Mouse (Mus musculus): ENCODE results near the gene Agap1. TPM values are rescaled to one million over a fixed set of nuclear protein-coding genes. Genes with fewer than 3 reads are reported as not detected.
A peak's percentile ranks its signal among the peaks of the same experiment; 100 is the strongest.

Agap1 gene
- polyA plus RNA-seq, 1 experiment from 2014 or later = 4.2 TPM

DNA sequence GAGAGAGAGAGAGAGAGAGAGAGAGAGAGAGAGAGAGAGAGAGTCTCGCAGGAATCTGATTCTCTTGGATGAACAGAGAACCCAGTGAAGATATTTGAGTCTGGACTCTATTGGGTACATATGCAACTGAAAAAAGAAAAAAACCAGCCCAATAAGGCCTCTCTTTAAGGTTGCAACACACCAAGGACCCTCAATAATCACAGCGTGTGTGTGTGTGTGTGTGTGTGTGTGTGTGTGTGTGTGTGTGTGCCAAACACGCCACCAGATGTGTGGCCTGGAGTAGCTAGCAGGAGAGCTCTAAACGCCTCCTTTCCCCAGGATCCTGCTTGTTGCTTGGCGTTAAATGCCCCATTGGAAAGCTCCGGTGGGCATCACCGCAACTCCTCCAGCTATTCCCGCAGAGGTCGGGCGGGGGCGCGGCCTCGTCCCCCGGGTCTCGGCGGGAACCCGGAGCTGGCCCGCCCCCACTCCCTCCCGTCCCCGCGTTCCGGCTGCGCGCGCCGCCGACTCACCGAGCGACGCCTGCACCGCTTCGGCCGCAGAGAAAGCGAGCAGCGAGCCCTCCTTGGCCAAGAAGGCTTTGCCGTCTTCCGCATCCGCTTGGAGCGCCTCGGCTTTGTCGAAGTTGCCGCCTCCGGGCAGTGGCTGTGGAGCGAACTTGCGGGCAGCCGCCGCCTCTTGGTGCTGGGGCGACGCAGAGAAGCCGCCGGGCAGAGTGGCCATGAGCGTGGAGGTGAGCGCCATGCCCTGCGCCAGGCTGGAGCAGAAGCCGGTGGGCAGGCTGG, 475.3 kb downstream of the Agap1 start:
- Histone ChIP-seq H3K4me3 (ENCODE audit: low read depth, low read length) (peak overlapping the region; percentile 38), H3K4me2 (replicated peaks; ENCODE audit: low read depth) (peak overlapping the region; percentile 59), H3K9ac (ENCODE audit: low read length) (no peak overlapping the region), H3K9me3 (ENCODE audit: control insufficient read depth, low read length) (no peaks in the 10 kb centered on the region), H3K36me3 (ENCODE audit: control insufficient read depth, insufficient read depth, low read length) (no peaks in the 10 kb centered on the region), H3K27me3 (ENCODE audit: control insufficient read depth, insufficient read depth, low read length) (peaks cover 41% of the 10 kb centered on the region), H3K27ac (replicated peaks) (no peak overlapping the region), H3K4me1 (replicated peaks; ENCODE audit: control insufficient read depth, insufficient read depth) (no peaks in the 10 kb centered on the region; the same call in 1 of the 2 replicates)
- DNase-seq (ENCODE audit: low spot score) = no peak
- no peak for ATAC-seq (ENCODE audit: low FRiP score, low TSS enrichment)
- WGBS = under 1% methylated on average over 41 of the region's 55 CpGs
- TF ChIP-seq EP300 (optimal IDR thresholded peaks at IDR 0.05) (no peak), CTCF (IDR thresholded peaks at IDR 0.05; ENCODE audit: low read depth) (no peak)

DNA sequence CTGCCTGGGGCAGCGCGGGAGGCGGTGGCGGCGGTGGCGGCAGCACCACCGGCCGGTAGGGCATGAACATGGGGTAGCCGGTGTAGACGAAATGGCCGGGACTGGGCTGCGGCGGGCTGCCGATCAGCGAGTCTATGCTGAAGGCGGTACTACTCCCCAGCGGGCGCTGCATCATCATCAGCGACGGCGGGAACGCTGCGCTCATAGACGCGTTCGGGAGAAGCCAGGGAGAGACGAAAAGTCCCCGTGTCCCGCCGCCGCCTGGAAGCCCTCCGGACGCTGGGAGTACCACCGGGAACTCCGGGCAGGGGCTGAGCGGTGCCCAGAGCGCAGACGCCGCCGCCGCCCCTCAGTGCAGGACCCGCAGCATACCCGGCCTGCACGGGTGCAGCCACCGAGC, 475.9 kb downstream of the Agap1 start:
- Histone ChIP-seq H3K4me2 (replicated peaks; ENCODE audit: low read depth) (peak overlapping the region; percentile 59), H3K27me3 (ENCODE audit: control insufficient read depth, insufficient read depth, low read length) (peaks cover 43% of the 10 kb centered on the region), H3K9ac (ENCODE audit: low read length) (no peak overlapping the region), H3K4me3 (ENCODE audit: low read depth, low read length) (peak overlapping the region; percentile 38), H3K36me3 (ENCODE audit: control insufficient read depth, insufficient read depth, low read length) (no peaks in the 10 kb centered on the region), H3K9me3 (ENCODE audit: control insufficient read depth, low read length) (no peaks in the 10 kb centered on the region), H3K27ac (replicated peaks) (no peak overlapping the region), H3K4me1 (replicated peaks; ENCODE audit: control insufficient read depth, insufficient read depth) (no peaks in the 10 kb centered on the region; the same call in 1 of the 2 replicates)
- WGBS = under 1% methylated on average over 37 of the region's 45 CpGs
- TF ChIP-seq CTCF (IDR thresholded peaks at IDR 0.05; ENCODE audit: low read depth) (no peak), EP300 (optimal IDR thresholded peaks at IDR 0.05) (no peak)
- ATAC-seq (ENCODE audit: low FRiP score, low TSS enrichment) (peak; percentile 8; the same call in 1 of the 2 replicates), DNase-seq (ENCODE audit: low spot score) (no peak)

DNA sequence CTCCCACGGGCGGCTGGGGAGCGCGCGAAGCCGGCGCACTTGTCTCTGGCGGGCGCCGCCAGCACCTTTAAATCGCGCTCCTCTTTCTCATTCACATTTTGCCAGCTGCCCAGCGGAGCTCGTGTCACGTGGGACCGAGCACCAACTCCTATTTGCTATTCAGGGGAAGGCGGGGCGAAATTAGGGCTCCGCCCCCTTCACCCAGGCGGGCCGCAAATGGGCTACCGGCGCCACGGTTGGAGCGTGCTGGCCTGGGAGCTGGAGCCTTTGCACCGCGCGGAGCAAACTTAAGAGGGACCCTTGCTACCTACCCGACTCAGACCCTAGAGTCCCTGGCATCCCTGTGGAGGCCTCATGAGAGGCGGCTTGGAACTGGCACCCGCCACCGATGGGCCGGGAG, 476.5 kb downstream of the Agap1 start, which contains the start of gene Gbx2:
Gbx2 (minus strand) TSS at position 60 of the 400 bp plus-strand sequence.
- H3K36me3 ChIP-seq (ENCODE audit: control insufficient read depth, insufficient read depth, low read length) = no peaks in the 10 kb centered on the region
- no peaks in the 10 kb centered on the region for H3K9me3 ChIP-seq (ENCODE audit: control insufficient read depth, low read length)
- H3K27ac ChIP-seq (replicated peaks) = no peak within 1 kb of the TSS
- TF ChIP-seq CTCF (IDR thresholded peaks at IDR 0.05; ENCODE audit: low read depth) = no peak
- TF ChIP-seq EP300 (optimal IDR thresholded peaks at IDR 0.05) = no peak
- peak within 1 kb of the TSS; percentile 59 for H3K4me2 ChIP-seq (replicated peaks; ENCODE audit: low read depth)
- no peaks in the 10 kb centered on the region; the same call in 1 of the 2 replicates for H3K4me1 ChIP-seq (replicated peaks; ENCODE audit: control insufficient read depth, insufficient read depth)
- peaks cover 39% of the 10 kb centered on the region for H3K27me3 ChIP-seq (ENCODE audit: control insufficient read depth, insufficient read depth, low read length)
- DNase-seq (ENCODE audit: low spot score) (peak; percentile 77), ATAC-seq (ENCODE audit: low FRiP score, low TSS enrichment) (peak; percentile 63)
- H3K9ac ChIP-seq (ENCODE audit: low read length) = no peak within 1 kb of the TSS
- under 1% methylated on average over 33 of the region's 33 CpGs for WGBS
- peak within 1 kb of the TSS; percentile 38 for H3K4me3 ChIP-seq (ENCODE audit: low read depth, low read length)

DNA sequence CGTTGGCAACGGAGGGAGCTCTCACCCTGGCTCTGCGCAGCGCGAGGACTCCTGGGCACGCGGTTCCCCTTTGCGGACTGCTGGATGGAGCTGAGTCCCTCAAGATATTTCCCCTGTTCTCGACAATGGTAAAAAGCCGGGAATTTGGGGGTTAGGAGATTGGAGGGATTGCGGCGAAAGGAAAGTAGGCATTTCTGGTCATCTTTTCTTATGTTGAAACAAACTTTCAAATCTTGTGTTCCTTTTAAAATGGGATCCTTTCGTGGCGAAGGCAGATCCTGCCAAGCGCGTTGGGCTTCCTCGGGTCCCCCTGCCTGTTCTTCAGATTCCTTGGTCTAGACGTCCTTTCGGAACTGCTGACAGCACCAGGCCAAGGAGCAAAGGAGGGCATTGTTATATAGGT, 477.4 kb downstream of the Agap1 start:
- no peak overlapping the region for H3K4me3 ChIP-seq (ENCODE audit: low read depth, low read length)
- ATAC-seq (ENCODE audit: low FRiP score, low TSS enrichment) (no peak), DNase-seq (ENCODE audit: low spot score) (no peak)
- TF ChIP-seq CTCF (IDR thresholded peaks at IDR 0.05; ENCODE audit: low read depth) (no peak), EP300 (optimal IDR thresholded peaks at IDR 0.05) (no peak)
- WGBS = 6% methylated on average over 19 of the region's 19 CpGs
- H3K4me1 ChIP-seq (replicated peaks; ENCODE audit: control insufficient read depth, insufficient read depth) = no peaks in the 10 kb centered on the region; the same call in 1 of the 2 replicates
- H3K9me3 ChIP-seq (ENCODE audit: control insufficient read depth, low read length) = no peaks in the 10 kb centered on the region
- H3K9ac ChIP-seq (ENCODE audit: low read length) = no peak overlapping the region
- H3K36me3 ChIP-seq (ENCODE audit: control insufficient read depth, insufficient read depth, low read length) = no peaks in the 10 kb centered on the region
- no peak overlapping the region for H3K27ac ChIP-seq (replicated peaks)
- no peak overlapping the region for H3K4me2 ChIP-seq (replicated peaks; ENCODE audit: low read depth)
- H3K27me3 ChIP-seq (ENCODE audit: control insufficient read depth, insufficient read depth, low read length) = peaks cover 38% of the 10 kb centered on the region

DNA sequence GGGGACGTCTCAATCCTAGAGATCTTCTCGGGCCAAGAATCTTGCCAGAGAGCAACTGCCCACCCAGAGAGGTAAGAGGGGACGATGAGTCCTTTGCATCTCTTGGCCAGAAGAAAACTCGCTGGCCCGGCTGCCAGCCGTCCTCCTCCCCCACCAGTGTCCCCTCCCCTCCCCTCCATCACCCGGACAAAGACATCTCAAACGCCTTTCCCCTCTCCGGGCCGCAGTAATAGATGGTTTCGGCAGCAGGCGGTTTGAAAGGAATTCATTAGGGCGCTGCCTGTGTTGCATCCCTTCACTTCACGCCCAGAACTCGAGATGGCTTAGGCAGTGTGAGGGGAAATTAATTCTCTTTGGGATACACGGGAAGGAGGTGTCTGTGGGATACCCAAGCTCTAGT, 478.0 kb downstream of the Agap1 start:
- peaks cover 37% of the 10 kb centered on the region for H3K27me3 ChIP-seq (ENCODE audit: control insufficient read depth, insufficient read depth, low read length)
- no peaks in the 10 kb centered on the region for H3K36me3 ChIP-seq (ENCODE audit: control insufficient read depth, insufficient read depth, low read length)
- no peak overlapping the region for H3K9ac ChIP-seq (ENCODE audit: low read length)
- no peak overlapping the region for H3K4me3 ChIP-seq (ENCODE audit: low read depth, low read length)
- no peaks in the 10 kb centered on the region; the same call in 1 of the 2 replicates for H3K4me1 ChIP-seq (replicated peaks; ENCODE audit: control insufficient read depth, insufficient read depth)
- ATAC-seq (ENCODE audit: low FRiP score, low TSS enrichment) = no peak
- no peak overlapping the region for H3K4me2 ChIP-seq (replicated peaks; ENCODE audit: low read depth)
- TF ChIP-seq CTCF (IDR thresholded peaks at IDR 0.05; ENCODE audit: low read depth) = no peak
- no peak for DNase-seq (ENCODE audit: low spot score)
- WGBS = 4% methylated on average over 16 of the region's 16 CpGs
- no peaks in the 10 kb centered on the region for H3K9me3 ChIP-seq (ENCODE audit: control insufficient read depth, low read length)
- H3K27ac ChIP-seq (replicated peaks) = no peak overlapping the region

DNA sequence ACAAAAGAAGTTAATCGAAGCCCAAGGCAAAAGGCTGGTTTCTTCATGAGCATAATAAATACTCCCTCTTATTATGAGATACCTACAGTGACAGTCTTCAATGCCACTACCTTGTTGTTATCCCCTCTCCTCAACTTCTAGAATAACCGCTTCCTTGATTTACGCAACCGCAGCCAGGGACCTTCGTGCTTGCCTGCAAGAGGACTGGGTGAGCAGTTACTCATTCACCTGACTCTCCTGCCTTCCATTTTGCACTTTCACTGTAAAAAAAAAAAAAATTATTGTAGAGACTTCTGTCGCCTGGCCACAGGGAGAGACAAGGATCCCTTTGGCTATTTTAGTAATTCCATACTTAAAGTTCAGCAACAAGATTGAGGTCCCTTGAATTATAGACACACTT, 478.4 kb downstream of the Agap1 start:
- DNase-seq (ENCODE audit: low spot score) = no peak
- H3K4me1 ChIP-seq (replicated peaks; ENCODE audit: control insufficient read depth, insufficient read depth) = no peaks in the 10 kb centered on the region; the same call in 1 of the 2 replicates
- H3K9ac ChIP-seq (ENCODE audit: low read length) = no peak overlapping the region
- H3K36me3 ChIP-seq (ENCODE audit: control insufficient read depth, insufficient read depth, low read length) = no peaks in the 10 kb centered on the region
- ATAC-seq (ENCODE audit: low FRiP score, low TSS enrichment) = no peak
- no peaks in the 10 kb centered on the region for H3K9me3 ChIP-seq (ENCODE audit: control insufficient read depth, low read length)
- WGBS = 20% methylated on average over 6 of the region's 6 CpGs
- H3K4me3 ChIP-seq (ENCODE audit: low read depth, low read length) = no peak overlapping the region
- no peak overlapping the region for H3K4me2 ChIP-seq (replicated peaks; ENCODE audit: low read depth)
- H3K27me3 ChIP-seq (ENCODE audit: control insufficient read depth, insufficient read depth, low read length) = peaks cover 37% of the 10 kb centered on the region
- TF ChIP-seq EP300 (optimal IDR thresholded peaks at IDR 0.05) (no peak), CTCF (IDR thresholded peaks at IDR 0.05; ENCODE audit: low read depth) (no peak)
- H3K27ac ChIP-seq (replicated peaks) = no peak overlapping the region

All from stomach, postnatal 0 days (tissue).